Mouse (Mus musculus) cerebellum, postnatal 36 days (tissue): ENCODE data around the gene Zfr.
"Not testable (repeated sequence)": the region's sequence is repeated elsewhere in the genome, so short reads cannot be mapped to it uniquely, and the experiment has no call there.

Experiments
- DNase-seq, 2 experiments: peaks; one replicate each; pipeline ENCODE4 v3.0.0; 2021 to 2022; ENCODE audit warnings: mixed read lengths in 2 of 2

The Zfr gene

DNA sequence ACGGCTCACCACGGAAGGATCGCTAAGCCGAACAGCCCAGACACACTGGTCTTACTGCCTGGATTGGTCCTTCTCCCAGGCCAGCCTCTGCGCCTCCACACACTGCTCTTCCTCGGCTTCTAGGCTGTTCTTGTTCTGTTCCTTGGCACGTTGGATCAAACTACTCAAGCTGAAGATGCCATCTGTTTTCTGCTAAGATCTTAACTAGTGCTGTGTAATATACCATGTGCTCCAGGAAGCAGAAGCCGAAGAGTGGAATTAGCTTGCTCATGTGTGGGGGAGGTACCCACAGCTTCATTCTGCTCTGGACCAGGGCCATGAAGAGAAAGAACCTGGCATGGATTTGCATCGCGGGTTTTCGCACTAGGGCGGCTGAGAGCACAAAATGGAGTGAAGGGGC lies 11.2 kb upstream of the Zfr start:
- DNase-seq: peak; percentile 15 to 29

- no peak for DNase-seq
Observed at GRCm38 (mm10) chr15:12108200-12108599, 9.4 kb upstream of the Zfr start.

GRCm38 (mm10) chr15:12108922-12109321 lies 8.7 kb upstream of the Zfr start:
- DNase-seq: not testable (repeated sequence)

- no peak for DNase-seq
Observed at GRCm38 (mm10) chr15:12111232-12111631, 6.4 kb upstream of the Zfr start.

DNA sequence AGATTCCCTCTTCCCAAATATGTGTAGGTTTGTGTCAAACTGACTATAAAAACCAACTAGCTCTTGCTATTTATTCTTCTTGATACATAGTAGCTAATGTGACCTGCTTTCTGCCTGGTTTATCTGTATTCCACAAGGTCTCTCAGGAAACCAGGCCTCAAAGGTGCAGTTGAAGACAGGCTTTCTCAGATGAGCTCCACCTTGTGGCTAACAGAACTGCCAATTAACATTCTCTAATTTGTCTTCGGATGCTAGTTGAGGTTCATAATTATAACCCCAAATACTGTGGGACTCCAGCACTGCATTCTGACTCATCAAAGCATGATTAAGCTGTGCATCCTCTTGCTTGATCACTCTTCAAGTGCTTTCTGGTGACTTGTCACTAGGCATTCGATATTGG lies 4.2 kb upstream of the Zfr start:
- no peak for DNase-seq

- no peak for DNase-seq
Observed at GRCm38 (mm10) chr15:12114546-12114945, 3.1 kb upstream of the Zfr start.

DNA sequence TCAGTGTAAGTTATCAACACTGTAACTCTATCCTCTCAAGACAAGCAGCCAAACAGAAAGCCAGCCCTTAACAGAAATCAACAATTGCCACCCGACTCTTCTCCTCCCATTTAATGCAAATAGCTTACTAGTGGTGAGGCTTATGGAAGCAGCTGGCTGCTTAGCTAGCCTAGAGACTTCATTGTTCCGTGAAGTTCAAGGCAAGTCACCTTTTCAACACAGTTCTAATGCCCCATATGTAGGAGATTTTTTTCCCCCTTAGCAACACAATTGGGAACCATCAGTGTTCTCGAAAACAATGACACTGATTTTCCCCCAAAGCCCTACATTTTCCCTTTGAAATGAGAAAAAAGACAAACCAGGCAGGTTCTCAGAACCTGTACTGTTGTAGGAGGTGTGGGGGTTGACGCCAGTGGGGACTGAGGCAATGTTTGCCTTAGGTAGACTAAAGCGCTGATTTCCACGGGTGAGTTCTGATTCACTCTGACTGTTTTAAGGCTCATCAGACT lies 1.9 kb upstream of the Zfr start:
- DNase-seq: no peak

GRCm38 (mm10) chr15:12118093-12118431 lies 431 bp downstream of the Zfr start:
- DNase-seq: no peak

DNA sequence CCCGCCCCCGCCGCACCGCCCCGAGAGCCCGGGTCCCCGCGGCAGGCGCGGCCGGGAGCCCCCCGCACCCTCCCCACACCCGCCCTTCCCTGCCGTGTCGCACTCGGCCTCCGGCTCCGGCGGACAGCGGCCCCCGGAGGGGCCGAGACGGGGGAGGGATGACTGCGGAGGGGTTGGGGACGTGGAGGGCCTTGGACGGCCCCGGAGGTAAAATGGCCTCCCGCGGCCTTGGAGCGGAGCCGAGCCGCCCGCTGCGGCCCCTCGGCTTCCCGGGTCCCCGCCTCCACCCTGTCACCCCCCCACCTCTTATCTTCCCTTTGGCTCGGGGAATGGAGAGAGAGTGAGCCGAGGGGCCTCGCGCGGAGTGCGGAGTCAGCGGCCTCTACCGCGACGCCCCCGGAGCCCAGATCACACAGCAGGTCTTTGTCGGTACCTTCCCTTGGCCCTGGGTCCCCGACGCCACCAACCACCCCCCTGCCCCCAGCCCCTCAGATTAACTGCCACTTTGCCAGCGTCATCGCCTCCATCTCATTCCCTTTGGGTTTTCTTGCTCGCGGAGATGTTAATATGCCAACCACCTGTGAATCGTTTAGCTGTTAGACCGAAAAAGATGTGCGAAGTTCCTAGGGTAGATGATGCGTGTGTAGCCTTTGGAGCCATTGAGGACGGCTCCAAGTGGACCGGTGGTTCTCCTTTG lies 949 bp downstream of the Zfr start:
- DNase-seq: peak; percentile 30 to 41

GRCm38 (mm10) chr15:12119129-12119466 lies 1.5 kb downstream of the Zfr start:
- no peak for DNase-seq

GRCm38 (mm10) chr15:12124913-12125312 lies 7.3 kb downstream of the Zfr start:
- no peak for DNase-seq

DNA sequence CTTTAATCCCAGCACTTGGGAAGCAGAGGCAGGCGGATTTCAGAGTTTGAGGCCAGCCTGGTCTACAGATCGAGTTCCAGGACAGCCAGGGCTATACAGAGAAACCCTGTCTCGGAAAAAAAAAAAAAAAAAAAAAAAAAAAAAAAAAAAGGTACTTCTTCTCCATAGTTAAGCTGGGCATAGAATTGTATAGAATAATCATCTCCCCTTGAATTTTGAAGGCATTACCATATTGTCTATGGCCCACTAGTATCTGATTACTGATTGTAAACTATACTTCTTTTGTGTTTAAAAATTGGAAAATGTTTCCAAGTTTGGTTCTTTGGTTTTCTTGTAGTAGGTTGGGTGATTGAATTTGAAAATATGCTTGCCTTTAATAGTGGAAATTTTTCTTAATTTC lies 13.2 kb downstream of the Zfr start:
- not testable (repeated sequence) for DNase-seq

GRCm38 (mm10) chr15:12134546-12134945 lies 16.9 kb downstream of the Zfr start:
- DNase-seq: peak in 1 of 2 experiments; percentile 21

DNA sequence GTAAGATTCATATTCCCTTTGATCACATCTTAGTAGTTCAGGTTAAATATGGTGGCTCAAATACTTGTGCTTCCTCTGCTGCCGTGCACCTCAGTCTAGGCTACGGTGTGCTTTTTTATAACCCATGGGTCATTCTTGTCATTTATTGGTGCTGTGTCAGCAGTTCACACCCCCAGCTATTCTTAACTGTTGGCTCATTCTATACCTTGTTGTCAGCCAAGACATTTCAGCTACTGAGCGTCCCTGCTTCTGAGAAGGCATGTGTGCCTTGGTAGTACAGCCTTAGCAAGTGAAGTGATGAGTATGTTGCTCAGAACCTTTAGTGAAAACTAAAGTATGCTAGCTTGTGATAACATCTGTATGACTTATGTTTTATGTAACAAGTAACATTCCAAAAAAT lies 17.7 kb downstream of the Zfr start:
- peak in 1 of 2 experiments; percentile 49 for DNase-seq

- DNase-seq: no peak
Observed at GRCm38 (mm10) chr15:12136371-12136770, 18.7 kb downstream of the Zfr start.

DNA sequence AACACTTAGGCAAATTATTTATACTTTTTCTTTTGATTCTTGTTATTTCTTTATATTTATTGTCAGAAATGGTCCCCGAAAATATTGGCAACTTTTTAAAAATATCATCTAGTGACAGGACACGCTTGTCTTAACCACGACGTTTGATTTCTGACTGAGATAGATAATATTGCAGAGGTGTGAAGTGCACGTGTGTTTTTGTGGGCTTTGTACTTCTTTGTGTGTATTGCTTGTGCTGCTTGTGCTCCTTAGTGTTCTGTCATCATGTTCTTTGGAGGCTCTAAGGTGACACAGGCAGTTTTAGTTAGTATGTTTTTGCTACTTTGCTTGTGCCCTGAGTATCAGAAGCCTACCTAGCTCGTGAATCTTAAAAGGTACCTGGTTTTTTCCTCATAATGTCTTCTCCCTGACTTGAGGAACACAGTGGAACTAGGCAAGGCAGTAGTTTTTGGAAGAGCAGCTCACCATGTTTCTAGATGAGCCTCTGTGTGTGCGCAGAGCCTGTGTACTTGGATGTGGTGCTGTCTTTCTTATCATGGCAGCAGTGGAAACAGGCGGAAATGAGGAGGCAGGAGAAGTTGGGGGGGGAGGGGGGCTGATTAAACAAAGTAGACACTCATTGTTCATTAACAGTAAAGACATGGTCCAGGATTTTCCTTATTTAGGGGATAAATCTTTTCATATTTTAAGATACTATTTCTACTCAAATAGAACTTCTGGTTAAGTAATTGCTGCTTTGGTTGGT lies 23.5 kb downstream of the Zfr start:
- DNase-seq: no peak

DNA sequence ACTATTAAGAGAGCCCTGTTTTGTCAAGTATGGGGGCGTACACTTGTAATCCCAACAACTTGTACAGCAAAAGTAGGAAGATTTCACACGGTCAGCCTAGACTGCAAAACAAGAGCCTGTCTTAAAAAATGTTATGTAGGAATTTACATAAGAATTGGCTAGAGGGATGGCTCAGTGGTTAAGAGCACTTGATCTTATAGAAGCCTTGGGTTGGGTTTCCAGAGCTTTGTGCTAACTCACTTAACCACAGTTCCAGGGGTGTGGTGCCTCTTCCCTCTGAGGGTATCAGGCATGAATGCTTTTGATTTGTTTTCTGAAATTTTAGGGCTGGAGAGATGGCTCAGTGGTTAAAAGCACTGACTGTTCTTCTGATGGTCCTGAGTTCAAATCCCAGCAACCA lies 29.8 kb downstream of the Zfr start:
- no peak for DNase-seq

- DNase-seq: no peak
Observed at GRCm38 (mm10) chr15:12149501-12149900, 31.9 kb downstream of the Zfr start.

DNA sequence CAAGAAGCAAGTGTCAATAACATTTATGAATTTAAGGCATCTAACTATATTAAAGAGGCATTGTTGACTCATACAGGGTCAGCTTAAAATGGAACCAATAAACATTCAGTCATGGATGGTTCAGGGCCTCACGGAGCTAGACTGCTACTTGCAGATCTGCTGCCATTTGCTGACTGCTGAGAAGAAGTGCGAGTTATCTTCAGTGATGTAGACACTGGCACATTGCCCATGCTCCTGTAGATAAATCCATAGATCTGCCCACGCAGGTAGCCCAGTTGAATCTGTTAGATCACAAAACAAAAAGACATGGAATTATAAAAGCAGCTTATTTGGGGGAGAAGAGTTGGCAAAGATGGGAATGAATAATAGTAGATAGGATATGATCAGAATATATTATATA lies 36.1 kb downstream of the Zfr start:
- peak in 1 of 2 experiments; percentile 7 for DNase-seq

GRCm38 (mm10) chr15:12178126-12178525 lies 60.5 kb downstream of the Zfr start:
- no peak for DNase-seq

DNA sequence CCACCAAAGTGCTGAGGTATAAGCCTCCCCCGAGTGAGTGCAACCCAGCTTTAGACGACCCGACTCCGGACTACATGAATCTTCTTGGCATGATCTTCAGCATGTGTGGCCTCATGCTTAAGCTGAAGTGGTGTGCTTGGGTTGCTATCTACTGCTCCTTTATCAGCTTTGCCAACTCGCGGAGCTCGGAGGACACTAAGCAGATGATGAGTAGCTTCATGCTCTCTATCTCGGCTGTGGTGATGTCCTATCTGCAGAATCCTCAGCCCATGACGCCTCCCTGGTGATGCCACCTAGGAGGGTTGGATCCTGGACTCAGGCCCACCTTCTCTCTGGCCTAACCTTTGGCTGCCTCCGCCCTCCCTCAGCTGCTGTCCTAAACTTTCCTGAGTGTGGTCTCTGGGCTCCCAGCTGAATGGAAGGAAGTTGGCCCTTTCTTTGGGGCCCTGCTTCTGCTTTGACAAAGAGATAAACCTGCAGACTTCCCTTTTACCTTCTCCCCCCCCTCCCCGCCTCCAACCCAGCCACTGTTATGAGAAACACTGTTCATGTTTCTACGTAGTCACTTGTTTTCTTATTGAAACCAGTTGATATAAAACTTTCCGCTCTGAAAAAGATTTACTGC lies 63.7 kb downstream of the Zfr start:
- not testable (repeated sequence) for DNase-seq

DNA sequence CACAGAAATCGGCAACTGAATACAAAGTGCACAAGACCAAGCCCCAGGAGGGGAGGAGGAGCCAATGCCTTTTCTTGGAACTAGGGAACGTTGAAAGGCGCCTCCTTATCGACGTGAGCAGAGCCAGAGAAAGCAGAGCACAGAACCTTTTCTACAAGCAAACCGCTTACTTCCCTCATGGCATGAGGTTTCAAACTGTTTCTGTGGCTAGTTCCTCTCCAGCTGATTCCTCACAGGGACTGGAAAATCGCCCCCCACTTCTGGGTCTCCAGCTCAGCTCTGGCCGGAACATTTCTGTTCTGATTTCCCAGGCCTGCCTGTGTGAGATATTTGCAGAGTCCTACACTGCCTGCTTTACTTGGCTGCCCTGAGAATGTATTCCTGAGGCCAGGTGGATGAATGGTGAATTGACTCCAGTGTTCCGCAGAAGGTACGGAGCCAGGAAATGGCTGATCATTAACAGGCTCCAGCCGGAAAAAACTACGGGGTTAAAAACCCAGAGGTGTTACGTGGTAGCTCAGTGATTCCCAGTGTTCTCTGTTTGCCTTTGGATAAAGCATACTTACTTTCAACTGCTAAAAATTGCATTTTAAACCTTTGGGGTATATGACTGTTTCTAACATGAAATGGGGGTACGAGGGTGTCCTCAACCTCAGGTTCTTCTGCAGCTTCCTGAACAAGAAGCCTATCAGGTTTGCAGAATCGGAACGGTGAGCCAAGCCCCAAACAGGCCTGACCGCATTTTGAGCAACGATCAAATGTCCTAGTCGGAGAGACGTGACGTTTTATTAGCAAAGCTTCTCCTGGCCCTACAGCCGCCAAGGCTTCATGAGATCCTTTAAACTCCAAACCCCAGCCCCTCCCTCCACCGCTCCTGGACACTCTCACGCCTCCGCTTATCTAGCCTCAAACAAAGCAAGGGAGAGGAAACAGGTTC lies 76.5 kb downstream of the Zfr start:
- DNase-seq: no peak
